Mouse (Mus musculus) gastrocnemius, adult 18-20 months (tissue): ENCODE data around the gene Gbp7. TPM values are rescaled to one million over a fixed set of nuclear protein-coding genes. Genes with fewer than 3 reads are reported as not detected.
"Not testable (repeated sequence)": the region's sequence is repeated elsewhere in the genome, so short reads cannot be mapped to it uniquely, and the experiment has no call there.

Source experiments
- DNase-seq: peaks from one replicate; pipeline ENCODE4 v3.0.0; 2021; ENCODE audit warnings: low spot score
- long read RNA-seq, 2 experiments: library from polyadenylated mRNA; stranded (forward); transcript quantifications; one replicate each; pipeline ENCODE4 v2.0.0; 2021
- total RNA-seq, 2 experiments: library from RNA; stranded (reverse); gene quantifications; 2 replicates each; pipeline ENCODE4 v1.2.3; 2021

The Gbp7 gene
- total RNA-seq: 1 to 10 TPM; 2.8 to 6.9 TPM
- long read RNA-seq, experiment 1, transcript Gbp7-202 (11 exons, 2,497 nt): major isoform, 38 of 45 reads
- long read RNA-seq, experiment 1, partial matches to known transcripts: 2 of 45 reads
- long read RNA-seq, experiment 1, other reads (novel, unspliced or antisense): 5 of 45 reads
- long read RNA-seq, experiment 2, transcript Gbp7-202 (11 exons, 2,497 nt): major isoform, 6 of 6 reads
- long read RNA-seq, experiment 2, partial matches to known transcripts: 0 of 6 reads
- long read RNA-seq, experiment 2, other reads (novel, unspliced or antisense): 0 of 6 reads

GRCm38 (mm10) chr3:142530087-142530953 lies at the start of gene Gbp7:
TSS of gene Gbp7 (plus strand) at chr3:142530342.
- DNase-seq: peak; percentile 66

GRCm38 (mm10) chr3:142490465-142490864 lies 39.7 kb upstream of the Gbp7 start:
- DNase-seq: peak; percentile 80

GRCm38 (mm10) chr3:142493536-142494061 lies 36.5 kb upstream of the Gbp7 start, which contains the start of gene Gbp5:
TSS of gene Gbp5 (plus strand) at chr3:142493978.
- peak; percentile 65 for DNase-seq

GRCm38 (mm10) chr3:142495146-142495655 lies 34.9 kb upstream of the Gbp7 start:
- DNase-seq: no peak

- peak; percentile 23 for DNase-seq
Observed at GRCm38 (mm10) chr3:142496113-142497101, 33.7 kb upstream of the Gbp7 start.

GRCm38 (mm10) chr3:142497123-142497841 lies 32.9 kb upstream of the Gbp7 start:
- DNase-seq: no peak

GRCm38 (mm10) chr3:142498941-142499340 lies 31.2 kb upstream of the Gbp7 start:
- no peak for DNase-seq

GRCm38 (mm10) chr3:142528116-142528515 lies 2.0 kb upstream of the Gbp7 start:
- DNase-seq: no peak

- no peak for DNase-seq
Observed at GRCm38 (mm10) chr3:142529597-142529996, 545 bp upstream of the Gbp7 start.

- no peak for DNase-seq
Observed at GRCm38 (mm10) chr3:142531595-142531994, 1.5 kb downstream of the Gbp7 start.

- DNase-seq: no peak
Observed at GRCm38 (mm10) chr3:142533185-142533584, 3.0 kb downstream of the Gbp7 start.

GRCm38 (mm10) chr3:142535667-142536066 lies 5.5 kb downstream of the Gbp7 start:
- DNase-seq: no peak

- no peak for DNase-seq
Observed at GRCm38 (mm10) chr3:142541391-142541790, 11.2 kb downstream of the Gbp7 start.

- DNase-seq: not testable (repeated sequence)
Observed at GRCm38 (mm10) chr3:142542776-142543175, 12.6 kb downstream of the Gbp7 start.

GRCm38 (mm10) chr3:142546690-142547089 lies 16.5 kb downstream of the Gbp7 start:
- no peak for DNase-seq

- DNase-seq: no peak
Observed at GRCm38 (mm10) chr3:142550052-142550676, 20.0 kb downstream of the Gbp7 start.

GRCm38 (mm10) chr3:142554601-142555000 lies 24.5 kb downstream of the Gbp7 start:
- DNase-seq: no peak

- DNase-seq: no peak
Observed at GRCm38 (mm10) chr3:142555623-142556022, 25.5 kb downstream of the Gbp7 start.

GRCm38 (mm10) chr3:142559632-142560228 lies 29.6 kb downstream of the Gbp7 start, which contains the start of gene Gbp3:
TSS of gene Gbp3 (plus strand) at chr3:142560026.
- peak; percentile 44 for DNase-seq
